Mouse (Mus musculus): ENCODE results near the gene Adcy2.

GRCm38 (mm10) chr13:68787286-68788061 lies 211.9 kb downstream of the Adcy2 start:
- TF ChIP-seq POLR2A (IDR thresholded peaks at IDR 0.05; ENCODE audit: insufficient read depth, low read length) (no peak), CTCF (IDR thresholded peaks at IDR 0.05; ENCODE audit: low read depth, low read length) (no peak)

Data from ES-Bruce4 (cell line).